Mouse (Mus musculus) lung, embryonic 15.5 days (tissue): ENCODE measurements around the gene Srgap1. TPM values are rescaled to one million over a fixed set of nuclear protein-coding genes. Genes with fewer than 3 reads are reported as not detected.
A peak's percentile ranks its signal among the peaks of the same experiment; 100 is the strongest.

ENCODE experiments used
- ATAC-seq: fragments of 200-750 bp; cut with Nextera tagmentation; 2 replicates; pipeline ENCODE4 v1.8.0; 2017; ENCODE audit warnings: moderate number of reproducible peaks, borderline replicate concordance; ENCODE audit not compliant: low FRiP score, low TSS enrichment; ENCODE audit errors: extremely low read depth
- H3K27ac ChIP-seq: fragments of 300-500 bp; sonication (generic); 2 replicates; pipeline ENCODE4 v1.5.1; 2015; ENCODE audit warnings: moderate library complexity, mild to moderate bottlenecking, inconsistent platforms
- H3K27me3 ChIP-seq: fragments of 300-500 bp; sonication (generic); 2 replicates; pipeline ENCODE4 v1.6.1; 2015; ENCODE audit warnings: inconsistent platforms
- H3K36me3 ChIP-seq: fragments of 300-500 bp; sonication (generic); 2 replicates; pipeline ENCODE4 v1.6.1; 2015; ENCODE audit warnings: inconsistent platforms
- H3K4me1 ChIP-seq: fragments of 300-500 bp; sonication (generic); 2 replicates; pipeline ENCODE4 v1.6.1; 2015; ENCODE audit warnings: inconsistent platforms
- H3K4me2 ChIP-seq: fragments of 300-500 bp; sonication (generic); 2 replicates; pipeline ENCODE4 v1.6.1; 2015; ENCODE audit warnings: inconsistent platforms, mild to moderate bottlenecking, moderate library complexity
- H3K4me3 ChIP-seq: fragments of 300-500 bp; sonication (generic); 2 replicates; pipeline ENCODE4 v1.5.1; 2015; ENCODE audit warnings: mild to moderate bottlenecking, inconsistent platforms
- H3K9ac ChIP-seq: fragments of 300-500 bp; sonication (generic); 2 replicates; pipeline ENCODE4 v1.6.1; 2015; ENCODE audit warnings: inconsistent platforms
- H3K9me3 ChIP-seq: fragments of 300-500 bp; sonication (generic); 2 replicates; pipeline ENCODE4 v1.6.1; 2016; ENCODE audit warnings: inconsistent platforms
- WGBS: fragments of 180-500 bp; shearing (Covaris S2); methylation state at CpG from one replicate; pipeline ENCODE4 v1.1.7; 2015; 5-methylcytosine and 5-hydroxymethylcytosine counted together
- polyA plus RNA-seq: library from polyadenylated mRNA; unstranded; fragments of >200 nt; fragmentation: Nextera tagmentation; extraction: Ambion mirVana; gene quantifications from 2 replicates; pipeline ENCODE4 v1.2.1, GENCODE M21; 2015

The Srgap1 gene
- polyA plus RNA-seq, 1 experiment from 2014 or later: 10.7 TPM

DNA sequence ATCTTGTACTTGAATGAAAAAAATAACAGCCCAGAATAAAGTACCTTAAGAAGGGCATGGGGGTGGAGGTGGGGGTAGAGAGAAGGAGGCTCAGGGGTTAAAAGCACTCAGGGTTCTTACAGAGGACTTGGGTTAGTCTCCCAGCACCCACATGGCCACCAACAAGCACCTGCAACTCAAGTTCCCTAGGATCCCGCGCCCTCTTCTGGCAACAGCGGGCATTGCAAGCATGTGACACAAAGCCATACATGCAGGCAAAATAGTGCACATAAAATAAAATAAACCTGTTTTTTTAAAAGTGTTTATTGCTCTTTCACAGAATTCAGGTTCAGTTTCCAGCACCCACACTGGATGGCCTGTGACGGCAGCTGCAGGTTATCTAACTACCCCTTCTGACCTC, 6.7 kb downstream of the Srgap1 start:
- no peak for ATAC-seq

DNA sequence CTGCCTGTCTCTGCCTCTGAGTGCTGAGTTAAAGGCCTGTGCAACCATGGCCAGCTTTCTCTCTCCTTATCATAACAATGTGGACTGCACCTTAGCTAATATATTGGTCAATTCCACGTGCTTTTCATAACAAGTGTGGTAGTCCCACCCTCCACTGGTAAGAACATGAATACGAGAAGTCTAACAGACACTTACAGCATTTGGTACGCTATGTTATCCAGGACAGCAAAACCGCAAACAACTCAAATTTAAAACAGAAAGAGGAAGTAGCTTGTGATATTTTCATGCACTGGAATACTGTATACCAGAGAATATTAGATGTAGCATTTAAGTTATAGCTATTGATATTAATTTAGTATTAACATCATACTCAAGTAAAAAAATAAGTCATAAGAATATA, 7.5 kb downstream of the Srgap1 start:
- WGBS: 91% methylated on average over 4 of the region's 4 CpGs
- no peaks in the 10 kb centered on the region for H3K9me3 ChIP-seq
- H3K9ac ChIP-seq: no peak overlapping the region
- ATAC-seq: no peak
- H3K4me2 ChIP-seq: no peak overlapping the region
- no peak overlapping the region for H3K4me3 ChIP-seq
- H3K36me3 ChIP-seq: peaks cover 4% of the 10 kb centered on the region; the same call in 1 of the 2 replicates
- no peaks in the 10 kb centered on the region for H3K27me3 ChIP-seq
- H3K4me1 ChIP-seq: peaks cover 5% of the 10 kb centered on the region; the same call in 1 of the 2 replicates
- H3K27ac ChIP-seq: no peak overlapping the region

More for the DNA sequence above, 6.7 kb downstream of the Srgap1 start:
- 46% methylated on average over 4 of the region's 4 CpGs for WGBS
- Histone ChIP-seq H3K9me3 (no peaks in the 10 kb centered on the region), H3K27ac (no peak overlapping the region), H3K4me3 (no peak overlapping the region), H3K4me1 (peaks cover 5% of the 10 kb centered on the region; the same call in 1 of the 2 replicates), H3K9ac (no peak overlapping the region), H3K4me2 (no peak overlapping the region), H3K36me3 (peaks cover 4% of the 10 kb centered on the region; the same call in 1 of the 2 replicates), H3K27me3 (no peaks in the 10 kb centered on the region)

DNA sequence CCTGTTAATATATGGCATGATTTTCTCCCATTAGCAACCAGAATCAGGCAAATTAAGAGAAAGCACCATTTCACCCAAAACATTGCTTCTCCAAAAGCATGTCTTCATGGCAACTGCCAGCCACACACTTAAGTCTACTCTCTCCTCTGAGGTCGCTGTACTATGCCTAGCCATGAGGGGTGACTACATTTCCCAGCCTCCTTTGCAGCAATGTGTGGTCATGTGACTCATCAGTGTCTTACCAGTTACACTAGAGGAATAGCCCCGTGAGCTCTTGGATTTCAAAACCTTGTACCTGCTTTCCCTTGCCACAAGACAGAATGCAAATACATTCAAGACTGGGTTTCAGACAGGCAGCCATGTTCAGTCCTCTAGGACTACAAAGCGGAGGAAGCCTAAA, 8.6 kb downstream of the Srgap1 start:
- no peak for ATAC-seq
- 64% methylated on average over 3 of the region's 3 CpGs for WGBS

GRCm38 (mm10) chr10:122033271-122033670, 13.8 kb downstream of the Srgap1 start:
- H3K4me1 ChIP-seq: peaks cover 37% of the 10 kb centered on the region
- no peaks in the 10 kb centered on the region for H3K27me3 ChIP-seq
- peaks cover 4% of the 10 kb centered on the region; the same call in 1 of the 2 replicates for H3K36me3 ChIP-seq
- no peak overlapping the region for H3K9ac ChIP-seq
- no peaks in the 10 kb centered on the region for H3K9me3 ChIP-seq
- H3K4me3 ChIP-seq: no peak overlapping the region
- no peak overlapping the region for H3K4me2 ChIP-seq
- 45% methylated on average over 5 of the region's 5 CpGs for WGBS
- no peak for ATAC-seq
- H3K27ac ChIP-seq: no peak overlapping the region

More for the DNA sequence above, 8.6 kb downstream of the Srgap1 start:
- Histone ChIP-seq H3K4me3 (no peak overlapping the region), H3K36me3 (peaks cover 4% of the 10 kb centered on the region; the same call in 1 of the 2 replicates), H3K27me3 (no peaks in the 10 kb centered on the region), H3K4me2 (no peak overlapping the region), H3K4me1 (peaks cover 5% of the 10 kb centered on the region; the same call in 1 of the 2 replicates), H3K27ac (no peak overlapping the region), H3K9me3 (no peaks in the 10 kb centered on the region), H3K9ac (no peak overlapping the region)

DNA sequence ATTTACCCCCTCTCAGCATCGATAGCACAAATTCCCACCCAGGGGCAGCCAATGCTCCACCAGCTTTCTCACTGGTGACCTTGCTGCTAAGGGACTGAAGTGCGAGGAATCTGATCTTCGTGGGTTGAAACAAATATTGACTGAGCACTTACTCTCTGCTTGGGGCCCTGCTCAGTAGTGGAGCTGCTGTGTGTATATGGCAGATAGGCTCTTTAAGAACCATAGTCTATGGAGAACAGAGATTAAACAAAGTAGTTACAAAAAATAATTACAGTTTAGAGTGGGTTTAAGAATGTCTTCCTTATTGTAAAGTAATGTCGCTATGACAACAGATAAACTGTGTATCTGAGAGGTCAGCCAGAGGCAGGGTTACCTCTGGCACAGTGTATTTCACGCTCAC, 16.7 kb downstream of the Srgap1 start:
- ATAC-seq: no peak
- Histone ChIP-seq H3K9ac (no peak overlapping the region), H3K27ac (peak overlapping the region; percentile 58; the same call in 1 of the 2 replicates), H3K4me1 (peaks cover 39% of the 10 kb centered on the region), H3K9me3 (no peaks in the 10 kb centered on the region), H3K4me2 (no peak overlapping the region), H3K4me3 (no peak overlapping the region), H3K27me3 (no peaks in the 10 kb centered on the region), H3K36me3 (no peaks in the 10 kb centered on the region)
- 39% methylated on average over 5 of the region's 5 CpGs for WGBS

- H3K27ac ChIP-seq: peak overlapping the region; percentile 58
- H3K27me3 ChIP-seq: no peaks in the 10 kb centered on the region
- H3K36me3 ChIP-seq: no peaks in the 10 kb centered on the region
- H3K4me3 ChIP-seq: peak overlapping the region; percentile 18; the same call in 1 of the 2 replicates
- peak; percentile 50; the same call in 1 of the 2 replicates for ATAC-seq
- H3K9me3 ChIP-seq: no peaks in the 10 kb centered on the region
- peaks cover 44% of the 10 kb centered on the region for H3K4me1 ChIP-seq
- no peak overlapping the region for H3K9ac ChIP-seq
- 12% methylated on average over 7 of the region's 7 CpGs for WGBS
- H3K4me2 ChIP-seq: peak overlapping the region; percentile 47
These were observed 17.4 kb downstream of the Srgap1 start for GRCm38 (mm10) chr10:122029738-122030137.

DNA sequence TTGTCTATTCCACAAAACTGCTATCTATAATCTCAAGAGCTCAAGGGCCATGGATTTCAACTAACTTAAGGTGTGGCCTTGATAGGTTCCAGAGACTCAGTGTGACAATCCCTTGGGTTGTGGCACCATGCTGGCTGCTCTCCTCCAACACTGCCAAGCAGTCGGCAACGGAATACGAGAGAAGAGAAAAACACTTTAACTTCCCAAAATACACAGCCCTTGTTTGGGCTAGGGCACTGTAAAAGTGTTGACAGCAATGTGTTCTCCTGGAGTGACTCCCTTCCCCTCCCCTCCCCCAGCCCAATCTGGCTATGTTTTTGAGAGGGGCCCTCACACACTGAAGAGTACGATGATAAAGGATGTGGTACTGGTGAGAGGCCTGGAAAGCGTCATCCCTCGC, 21.9 kb downstream of the Srgap1 start:
- H3K36me3 ChIP-seq: no peaks in the 10 kb centered on the region
- no peak overlapping the region for H3K27ac ChIP-seq
- H3K4me2 ChIP-seq: no peak overlapping the region
- H3K4me1 ChIP-seq: peaks cover 32% of the 10 kb centered on the region
- 60% methylated on average over 6 of the region's 6 CpGs for WGBS
- H3K4me3 ChIP-seq: no peak overlapping the region
- H3K27me3 ChIP-seq: no peaks in the 10 kb centered on the region
- no peak overlapping the region for H3K9ac ChIP-seq
- no peaks in the 10 kb centered on the region for H3K9me3 ChIP-seq
- no peak for ATAC-seq

- Histone ChIP-seq H3K4me1 (peaks cover 51% of the 10 kb centered on the region), H3K9ac (no peak overlapping the region), H3K27ac (no peak overlapping the region), H3K4me3 (no peak overlapping the region), H3K9me3 (no peaks in the 10 kb centered on the region), H3K4me2 (no peak overlapping the region), H3K36me3 (no peaks in the 10 kb centered on the region), H3K27me3 (no peaks in the 10 kb centered on the region)
- ATAC-seq: no peak
- 78% methylated on average over 5 of the region's 5 CpGs for WGBS
These were observed 26.2 kb downstream of the Srgap1 start for GRCm38 (mm10) chr10:122020906-122021305.

DNA sequence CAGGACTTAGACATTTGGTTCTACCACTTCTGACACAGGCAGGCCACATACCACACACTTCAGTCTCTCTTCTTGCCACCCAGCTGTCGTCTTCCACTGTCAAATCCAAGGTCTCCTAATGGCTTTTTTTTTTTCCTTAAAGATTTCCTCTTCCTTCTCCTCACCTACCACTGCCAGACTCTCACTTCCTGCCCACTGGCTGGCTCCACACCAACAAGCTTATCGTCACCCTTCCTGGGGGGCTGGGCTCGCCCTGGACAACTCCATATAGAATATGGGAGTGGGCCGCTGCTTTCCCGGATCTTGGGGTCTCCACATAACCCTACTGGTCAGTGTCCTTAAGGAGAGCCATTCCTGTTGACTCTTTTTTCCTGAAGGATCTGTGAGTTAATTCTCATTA, 26.9 kb downstream of the Srgap1 start:
- no peaks in the 10 kb centered on the region for H3K27me3 ChIP-seq
- H3K4me1 ChIP-seq: peaks cover 48% of the 10 kb centered on the region
- H3K27ac ChIP-seq: 0 out of 2 replicates have a peak overlapping the region, but pooled peaks have one; percentile 70
- no peaks in the 10 kb centered on the region for H3K36me3 ChIP-seq
- no peak overlapping the region for H3K4me2 ChIP-seq
- H3K9me3 ChIP-seq: no peaks in the 10 kb centered on the region
- H3K4me3 ChIP-seq: no peak overlapping the region
- no peak overlapping the region for H3K9ac ChIP-seq
- no peak for ATAC-seq
- 41% methylated on average over 5 of the region's 5 CpGs for WGBS

DNA sequence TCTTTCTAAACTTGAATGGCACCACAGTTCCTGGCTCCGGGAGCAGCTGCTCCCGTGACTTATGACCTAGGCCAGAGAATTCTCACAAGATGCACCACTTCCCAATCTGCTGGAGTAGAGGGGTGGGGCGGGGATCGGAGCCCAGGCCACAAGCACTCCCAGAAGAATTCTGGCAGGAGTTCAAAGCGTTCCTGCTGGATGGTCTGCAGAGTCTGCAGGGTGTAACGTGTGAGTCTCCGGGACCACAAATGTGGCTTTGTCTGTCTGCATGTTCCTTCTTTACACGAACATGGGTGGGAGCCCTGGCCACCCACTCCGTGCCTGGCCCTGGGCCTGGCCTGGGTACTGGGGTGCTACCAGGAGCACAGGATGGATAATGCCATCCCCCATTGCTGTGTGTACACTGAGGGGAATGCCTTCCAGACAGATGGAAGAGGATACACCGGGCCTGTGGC, 28.5 kb downstream of the Srgap1 start:
- Histone ChIP-seq H3K27me3 (no peaks in the 10 kb centered on the region), H3K4me1 (peaks cover 44% of the 10 kb centered on the region), H3K9me3 (no peaks in the 10 kb centered on the region), H3K27ac (peak overlapping the region; percentile 70), H3K4me3 (no peak overlapping the region), H3K9ac (no peak overlapping the region), H3K4me2 (peak overlapping the region; percentile 33), H3K36me3 (no peaks in the 10 kb centered on the region)
- peak; percentile 90 for ATAC-seq
- 6% methylated on average over 10 of the region's 10 CpGs for WGBS

DNA sequence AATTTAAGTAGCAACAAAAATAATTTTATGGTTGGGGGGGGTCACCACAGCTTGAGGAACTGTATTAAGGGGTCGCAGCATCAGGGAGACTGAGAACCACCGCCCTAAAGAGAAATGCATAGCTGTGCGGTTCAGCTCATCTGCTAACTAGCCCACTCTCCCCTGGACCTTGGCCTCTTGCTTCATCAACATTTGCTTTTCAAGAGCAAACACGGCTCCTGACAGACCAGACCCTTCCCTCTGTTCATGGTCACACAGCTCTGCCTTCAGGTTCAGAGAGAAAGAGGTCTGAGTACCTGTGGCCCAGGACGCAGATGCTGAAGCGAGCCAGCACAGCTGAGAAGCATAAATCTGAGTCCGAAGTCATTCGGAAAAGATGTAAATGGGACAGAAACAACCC, 29.4 kb downstream of the Srgap1 start:
- no peak for ATAC-seq
- no peak overlapping the region for H3K4me2 ChIP-seq
- H3K4me1 ChIP-seq: peaks cover 44% of the 10 kb centered on the region
- H3K9ac ChIP-seq: no peak overlapping the region
- 0 out of 2 replicates have a peak overlapping the region, but pooled peaks have one; percentile 70 for H3K27ac ChIP-seq
- no peaks in the 10 kb centered on the region for H3K9me3 ChIP-seq
- no peak overlapping the region for H3K4me3 ChIP-seq
- no peaks in the 10 kb centered on the region for H3K27me3 ChIP-seq
- 64% methylated on average over 8 of the region's 8 CpGs for WGBS
- H3K36me3 ChIP-seq: no peaks in the 10 kb centered on the region

GRCm38 (mm10) chr10:122017063-122017462, 30.1 kb downstream of the Srgap1 start:
- no peaks in the 10 kb centered on the region for H3K27me3 ChIP-seq
- H3K9ac ChIP-seq: no peak overlapping the region
- H3K36me3 ChIP-seq: no peaks in the 10 kb centered on the region
- peaks cover 44% of the 10 kb centered on the region for H3K4me1 ChIP-seq
- no peak for ATAC-seq
- no peak overlapping the region for H3K4me3 ChIP-seq
- H3K4me2 ChIP-seq: no peak overlapping the region; the same call in 1 of the 2 replicates
- 34% methylated on average over 5 of the region's 5 CpGs for WGBS
- H3K27ac ChIP-seq: peak overlapping the region; percentile 40; the same call in 1 of the 2 replicates
- H3K9me3 ChIP-seq: no peaks in the 10 kb centered on the region
